Mouse (Mus musculus) natural killer cell, adult 2 months (primary cell): ENCODE measurements around the gene Necap1.
A peak's percentile ranks its signal among the peaks of the same experiment; 100 is the strongest.

Source experiments
- DNase-seq, 2 experiments: peaks; one replicate each; pipeline ENCODE4 v3.0.0; 2022; ENCODE audit warnings: low spot score in 2 of 2

The Necap1 gene

GRCm38 (mm10) chr6:122883603-122884002, 9.3 kb downstream of the Necap1 start:
- DNase-seq = no peak

DNA sequence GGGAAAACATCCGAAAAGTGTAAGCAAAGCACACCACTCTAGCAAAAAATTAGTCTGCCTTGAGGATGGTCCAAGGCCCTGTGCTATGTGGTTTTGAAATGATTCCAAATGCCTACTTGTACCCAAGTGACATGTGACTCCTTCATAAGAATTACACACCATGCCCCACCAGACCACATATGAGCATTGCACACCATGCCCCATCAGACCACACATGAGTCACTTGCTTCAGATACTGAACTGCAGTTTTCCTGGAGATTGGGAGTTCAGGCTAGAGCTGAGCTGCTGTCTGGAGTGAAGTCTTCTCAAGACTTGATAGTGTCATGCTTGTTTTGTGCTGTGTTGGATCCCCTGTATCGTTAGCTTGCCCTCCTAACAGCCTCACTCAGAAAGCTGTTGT, 15.3 kb downstream of the Necap1 start:
- DNase-seq = no peak

DNA sequence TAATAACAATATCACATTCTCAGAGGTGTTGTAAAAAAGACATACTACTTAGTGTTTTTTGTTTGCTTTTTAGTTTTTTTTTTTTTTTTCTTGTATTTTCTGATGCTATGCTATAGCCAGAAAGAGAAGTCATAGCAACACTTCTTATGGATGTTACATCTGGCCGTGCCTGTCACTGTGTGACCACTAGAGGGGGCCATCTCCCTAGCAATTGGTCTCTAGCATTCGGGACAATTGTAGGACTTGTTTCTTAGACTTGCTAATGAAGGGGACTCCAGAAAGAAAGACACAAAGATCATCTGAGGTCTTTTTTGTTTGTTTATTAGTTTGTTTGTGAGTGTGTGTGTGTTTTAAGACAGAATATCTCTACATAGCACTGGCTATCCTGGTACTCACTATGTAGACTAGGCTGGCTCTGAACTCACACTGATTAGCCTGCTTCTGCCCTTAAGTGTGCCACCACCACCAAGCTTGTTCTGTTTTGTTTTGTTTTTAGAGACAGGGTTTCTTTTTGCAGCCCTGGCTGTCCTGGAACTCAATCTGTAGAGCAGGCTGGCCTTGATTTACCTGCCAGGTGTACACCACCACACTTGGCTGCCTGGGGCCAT, 18.3 kb downstream of the Necap1 start:
- DNase-seq = peak; percentile 45 to 69

DNA sequence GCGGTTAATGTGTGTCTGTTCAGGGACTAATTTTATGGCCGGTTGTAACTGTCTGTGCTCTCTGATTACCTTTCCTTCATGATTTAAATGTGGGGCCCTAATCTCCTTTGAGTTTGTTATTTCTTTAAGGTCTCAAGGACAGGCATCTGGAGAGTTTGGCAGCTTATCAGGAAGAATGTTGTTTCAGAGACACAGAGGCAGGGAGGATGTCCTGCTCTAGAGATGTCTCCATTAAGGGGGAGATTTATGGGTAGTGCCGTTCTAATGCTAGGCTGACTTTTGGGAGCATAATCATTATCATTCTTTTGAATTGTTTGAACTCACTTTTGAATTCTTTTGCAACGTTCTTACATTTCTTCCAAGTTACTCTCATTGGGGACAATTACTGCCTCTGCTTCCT, 45.6 kb downstream of the Necap1 start:
- no peak for DNase-seq

GRCm38 (mm10) chr6:122921451-122921850, 47.2 kb downstream of the Necap1 start, which contains the start of gene Clec4a1:
TSS of gene Clec4a1 (plus strand) at chr6:122921848.
- DNase-seq = no peak

DNA sequence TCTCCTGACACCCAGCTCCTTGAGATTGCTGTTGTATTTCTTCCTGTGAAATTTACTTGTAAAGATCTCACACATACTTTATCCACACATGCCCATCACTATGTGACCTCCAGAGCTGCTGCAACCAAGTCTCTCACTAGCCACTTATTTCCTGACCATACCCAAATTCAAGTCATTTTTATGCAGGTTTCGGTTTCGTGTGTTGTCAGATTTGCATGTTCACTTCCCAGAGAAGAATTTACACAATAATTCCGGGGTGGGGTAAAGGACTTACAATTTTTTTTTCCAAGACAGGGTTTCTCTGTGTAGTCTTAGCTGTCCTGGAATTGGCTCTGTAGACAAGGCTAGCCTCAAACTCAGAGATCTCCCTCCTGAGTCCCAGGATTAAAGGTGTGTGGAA, 60.6 kb downstream of the Necap1 start:
- DNase-seq = no peak
